ENCODE assay signal across 16 mouse cellular contexts in the genomic region with DNA sequence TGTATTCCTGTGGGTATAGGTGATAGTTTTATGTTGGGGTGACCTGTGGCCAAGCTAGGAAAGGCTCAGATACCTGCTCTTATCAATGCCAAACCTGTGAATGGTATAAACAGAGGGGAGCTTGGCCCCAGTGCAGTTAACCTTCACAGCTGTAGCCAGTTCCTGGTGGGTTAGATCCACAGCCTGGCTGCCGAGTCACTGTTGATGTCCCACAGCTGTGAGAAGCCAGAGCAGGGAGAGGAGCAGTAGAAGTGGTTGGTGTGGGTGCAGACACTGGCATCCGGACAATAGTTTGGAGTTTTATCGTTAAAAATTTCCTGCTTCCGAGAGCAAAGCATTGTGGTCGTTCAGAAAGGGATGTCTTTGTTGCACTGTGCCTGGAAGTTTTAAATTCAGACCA.
"Had no signal": no experiment of that assay in that cellular context is flagged by ENCODE, and none has a peak within 500 bp of the region (broad histone marks: within the 10 kb centered on the region; RNA-seq: fewer than 3 reads in every experiment).

No protein-coding gene starts in this region.

- H3K4me1 ChIP-seq: liver, embryonic 13.5 days; midbrain, embryonic 10.5 days; midbrain, embryonic 13.5 days; stomach, embryonic 15.5 days had no signal

- H3K4me3 ChIP-seq: left cerebral cortex, adult 2 months; liver, embryonic 13.5 days; midbrain, embryonic 10.5 days; midbrain, embryonic 13.5 days; myocyte; stomach, embryonic 15.5 days had no signal

- DNase-seq: kidney, adult 18-20 months; kidney, adult 9 months; kidney, postnatal 14 days; kidney, postnatal 4 days; layer of hippocampus, postnatal 36 days; liver, embryonic 13.5 days; lung, adult 2 months; retina, postnatal 1 day; right cerebral cortex, postnatal 25 days; spleen, adult 18-20 months; thymus, postnatal 25 days had no signal

- H3K27ac ChIP-seq: liver, embryonic 13.5 days; midbrain, embryonic 10.5 days; midbrain, embryonic 13.5 days; stomach, embryonic 15.5 days had no signal
